Mouse (Mus musculus): Measurements from ENCODE around the gene Sdk2.

GRCm38 (mm10) chr11:113767285-113767684, 299.6 kb downstream of the Sdk2 start:
- TF ChIP-seq CTCF (IDR thresholded peaks at IDR 0.05; ENCODE audit: extremely low read depth, insufficient read depth, low read length) (no peak), POLR2A (IDR thresholded peaks at IDR 0.05; ENCODE audit: extremely low read depth, insufficient read depth, low read length) (no peak)

Data from cortical plate, adult 2 months (tissue).